Mouse (Mus musculus): ENCODE measurements around the gene Msrb3. TPM values are rescaled to one million over a fixed set of nuclear protein-coding genes. Genes with fewer than 3 reads are reported as not detected.

Msrb3 gene
- polyA plus RNA-seq, 1 experiment from 2014 or later, result 2.0 TPM

DNA sequence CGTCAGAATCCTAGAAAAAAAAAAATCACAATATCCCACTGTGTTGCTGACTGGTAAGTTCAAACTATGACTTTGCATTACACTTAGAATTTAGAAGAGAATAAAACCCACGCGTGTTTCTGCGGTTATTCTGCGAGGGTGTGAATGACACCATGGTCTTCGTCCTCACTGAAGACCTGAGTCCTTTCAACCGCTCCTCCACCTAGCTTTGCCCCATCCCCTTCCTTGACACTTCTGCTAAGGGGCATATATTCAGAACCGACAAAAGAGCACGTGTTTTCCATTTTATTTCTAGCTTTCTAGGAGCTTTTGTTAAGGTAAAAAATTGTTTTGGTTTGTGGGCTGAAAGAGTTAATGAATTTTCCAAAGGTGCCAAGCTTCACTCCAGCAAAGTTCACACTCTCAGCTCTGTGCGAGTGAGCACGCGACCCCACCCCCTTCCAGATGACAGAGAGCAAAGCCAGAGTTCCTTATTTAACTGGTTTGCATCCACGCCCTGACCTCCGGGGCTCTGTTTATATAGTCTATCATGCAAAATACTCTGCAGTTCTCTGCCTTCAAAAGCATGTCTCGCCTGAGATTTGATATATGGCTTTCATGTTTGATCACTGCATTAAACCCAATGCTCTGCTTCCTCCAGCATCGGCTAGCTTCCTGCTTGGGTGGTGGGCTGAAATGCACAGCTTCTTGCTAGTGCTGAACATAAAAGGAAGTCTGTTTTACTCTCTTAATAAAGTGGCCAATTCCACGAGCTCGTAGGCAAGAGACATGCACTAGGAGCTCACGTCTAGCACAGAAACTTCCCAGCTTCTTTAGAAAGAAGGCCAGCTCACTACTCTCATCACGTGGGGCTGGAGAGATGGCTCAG, 77.2 kb downstream of the Msrb3 start:
- no peaks in the 10 kb centered on the region for H3K9me3 ChIP-seq

DNA sequence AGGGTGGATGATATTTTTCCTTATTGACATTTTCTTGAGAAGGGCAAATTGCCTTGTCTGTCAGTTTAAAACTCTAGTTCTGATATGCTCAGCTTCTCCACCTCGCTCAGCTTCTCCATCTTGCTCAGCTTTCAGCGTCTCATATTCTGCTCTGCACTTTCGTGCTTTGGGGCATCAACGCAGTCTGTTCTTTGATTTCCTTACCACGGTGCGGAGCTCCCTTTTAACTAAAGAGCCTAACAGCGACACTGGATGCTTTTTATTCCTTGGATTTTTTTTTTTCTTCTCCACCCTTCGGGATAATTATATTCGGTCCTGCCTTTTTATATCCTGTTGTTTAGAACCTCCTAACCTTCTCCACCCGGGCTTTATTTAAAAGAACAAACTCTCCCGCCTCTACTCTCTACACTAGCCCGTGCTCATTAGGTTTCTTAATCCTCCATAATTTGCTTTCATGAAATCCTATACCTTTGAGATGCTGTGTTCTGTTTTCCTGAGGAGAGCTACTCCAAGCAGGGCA, 78.1 kb downstream of the Msrb3 start:
- H3K9ac ChIP-seq (replicated peaks), result no peak overlapping the region
- H3K4me2 ChIP-seq (replicated peaks), result 0 out of 2 replicates have a peak overlapping the region, but pooled peaks have one; percentile 6

More for the DNA sequence above, 77.2 kb downstream of the Msrb3 start:
- Histone ChIP-seq H3K27ac (no peak overlapping the region), H3K4me2 (replicated peaks) (no peak overlapping the region), H3K4me1 (replicated peaks) (peaks cover 16% of the 10 kb centered on the region), H3K27me3 (no peaks in the 10 kb centered on the region), H3K9ac (replicated peaks) (no peak overlapping the region), H3K4me3 (replicated peaks) (no peak overlapping the region), H3K36me3 (no peaks in the 10 kb centered on the region)
- WGBS, result 54% methylated on average over 20 of the region's 20 CpGs
- ATAC-seq, result no peak

DNA sequence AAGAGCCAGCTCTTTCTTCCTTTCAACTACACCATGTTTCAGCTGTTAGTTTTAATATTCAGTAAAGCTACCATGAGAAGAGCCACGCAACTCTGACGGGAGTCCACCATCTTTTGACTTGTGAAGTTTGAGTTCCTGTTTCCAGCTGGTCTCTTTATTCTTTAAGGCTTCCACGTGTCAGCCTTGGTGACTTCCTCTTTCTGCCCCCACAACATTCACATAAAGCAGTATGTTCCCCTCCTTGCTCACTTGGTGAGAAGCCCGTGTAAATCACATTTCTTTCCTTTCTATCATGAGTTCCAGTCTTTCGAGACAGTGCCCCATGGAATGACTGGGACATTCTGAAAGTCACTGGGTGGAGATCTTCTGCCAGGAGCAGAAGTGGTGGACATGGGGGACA, 83.6 kb downstream of the Msrb3 start:
- H3K9ac ChIP-seq (replicated peaks), result no peak overlapping the region
- 89% methylated on average over 5 of the region's 5 CpGs for WGBS
- no peak overlapping the region for H3K4me2 ChIP-seq (replicated peaks)
- H3K36me3 ChIP-seq, result no peaks in the 10 kb centered on the region
- no peak overlapping the region for H3K4me3 ChIP-seq (replicated peaks)
- no peak for ATAC-seq
- no peak overlapping the region for H3K27ac ChIP-seq
- H3K9me3 ChIP-seq, result no peaks in the 10 kb centered on the region
- H3K4me1 ChIP-seq (replicated peaks), result peaks cover 9% of the 10 kb centered on the region
- no peaks in the 10 kb centered on the region for H3K27me3 ChIP-seq

More for the DNA sequence above, 78.1 kb downstream of the Msrb3 start:
- Histone ChIP-seq H3K27ac (no peak overlapping the region), H3K27me3 (no peaks in the 10 kb centered on the region), H3K36me3 (no peaks in the 10 kb centered on the region), H3K4me3 (replicated peaks) (no peak overlapping the region), H3K9me3 (no peaks in the 10 kb centered on the region), H3K4me1 (replicated peaks) (peaks cover 16% of the 10 kb centered on the region)
- ATAC-seq, result no peak
- 18% methylated on average over 12 of the region's 12 CpGs for WGBS

DNA sequence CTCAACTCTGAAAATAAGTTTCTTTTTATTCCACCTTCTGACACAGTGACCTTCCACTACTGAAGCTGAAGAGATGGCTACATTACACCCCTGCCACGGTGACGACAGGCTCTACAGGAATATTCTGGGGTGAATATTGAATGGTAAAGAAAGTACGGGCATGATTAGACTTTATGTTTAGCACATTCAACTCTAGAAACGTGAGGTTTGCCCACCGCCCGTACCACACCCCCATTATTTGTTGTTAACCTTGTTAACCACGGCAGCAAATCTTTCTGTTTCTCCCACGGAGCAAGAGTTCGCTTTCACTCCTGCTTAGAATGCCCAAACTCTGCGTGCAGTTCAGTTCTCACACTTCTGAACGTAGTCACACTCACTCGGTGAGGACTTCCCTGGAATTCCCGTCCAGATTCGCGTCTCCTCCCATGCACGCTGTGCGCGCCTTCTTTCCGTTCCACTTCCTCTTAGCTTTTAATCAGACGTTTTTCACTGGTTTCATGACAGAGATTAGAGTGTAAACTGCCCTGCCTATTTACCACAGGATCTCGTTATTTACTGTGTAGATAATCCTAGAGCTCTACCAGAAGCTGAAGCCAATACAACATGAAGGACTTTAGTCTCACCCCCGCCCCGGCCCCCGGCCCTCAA, 87.0 kb downstream of the Msrb3 start:
- H3K36me3 ChIP-seq, result no peaks in the 10 kb centered on the region
- no peak overlapping the region for H3K4me3 ChIP-seq (replicated peaks)
- H3K4me2 ChIP-seq (replicated peaks), result no peak overlapping the region
- 65% methylated on average over 24 of the region's 24 CpGs for WGBS
- H3K27me3 ChIP-seq, result no peaks in the 10 kb centered on the region
- peaks cover 14% of the 10 kb centered on the region for H3K4me1 ChIP-seq (replicated peaks)
- H3K27ac ChIP-seq, result no peak overlapping the region
- no peak for ATAC-seq
- H3K9ac ChIP-seq (replicated peaks), result no peak overlapping the region
- H3K9me3 ChIP-seq, result no peaks in the 10 kb centered on the region

DNA sequence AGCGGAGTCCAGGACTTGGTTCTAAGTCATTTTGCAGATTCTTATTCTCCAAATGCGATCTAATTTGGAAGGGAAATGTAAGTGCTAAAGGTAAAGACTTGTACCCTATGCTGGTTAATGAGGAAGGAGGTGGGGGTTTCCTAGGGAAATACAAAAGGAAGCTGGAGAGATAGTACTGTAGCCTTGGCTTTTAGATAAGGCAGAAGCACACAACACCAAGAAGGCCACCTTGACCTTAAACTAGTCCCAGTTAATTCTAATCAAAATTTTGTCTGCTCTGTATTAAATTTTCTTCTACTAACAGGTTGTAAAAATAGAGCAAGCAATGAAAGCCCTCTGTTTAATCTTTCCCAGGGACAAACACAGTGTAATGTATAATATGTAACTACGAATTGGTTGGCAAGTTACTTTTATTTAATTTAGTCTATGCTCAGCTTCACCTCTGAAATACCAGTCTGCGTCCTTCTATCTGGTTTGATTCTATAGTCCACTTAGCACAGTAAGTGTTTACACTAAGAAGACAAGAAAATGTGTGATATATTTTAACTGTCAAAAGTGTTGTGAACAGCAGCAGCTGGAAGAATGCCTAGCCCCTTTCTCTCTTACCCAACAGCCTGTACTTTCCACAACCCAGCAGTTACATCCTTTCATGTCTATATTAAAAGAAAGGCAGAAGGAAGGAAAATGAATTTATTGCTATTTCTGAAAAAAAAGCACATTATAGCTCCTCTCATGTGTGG, 87.9 kb downstream of the Msrb3 start:
- Histone ChIP-seq H3K4me1 (replicated peaks) (peaks cover 14% of the 10 kb centered on the region), H3K36me3 (no peaks in the 10 kb centered on the region), H3K4me2 (replicated peaks) (no peak overlapping the region), H3K27me3 (no peaks in the 10 kb centered on the region), H3K4me3 (replicated peaks) (no peak overlapping the region), H3K27ac (no peak overlapping the region), H3K9me3 (no peaks in the 10 kb centered on the region), H3K9ac (replicated peaks) (no peak overlapping the region)
- 86% methylated on average over 4 of the region's 4 CpGs for WGBS
- no peak for ATAC-seq

DNA sequence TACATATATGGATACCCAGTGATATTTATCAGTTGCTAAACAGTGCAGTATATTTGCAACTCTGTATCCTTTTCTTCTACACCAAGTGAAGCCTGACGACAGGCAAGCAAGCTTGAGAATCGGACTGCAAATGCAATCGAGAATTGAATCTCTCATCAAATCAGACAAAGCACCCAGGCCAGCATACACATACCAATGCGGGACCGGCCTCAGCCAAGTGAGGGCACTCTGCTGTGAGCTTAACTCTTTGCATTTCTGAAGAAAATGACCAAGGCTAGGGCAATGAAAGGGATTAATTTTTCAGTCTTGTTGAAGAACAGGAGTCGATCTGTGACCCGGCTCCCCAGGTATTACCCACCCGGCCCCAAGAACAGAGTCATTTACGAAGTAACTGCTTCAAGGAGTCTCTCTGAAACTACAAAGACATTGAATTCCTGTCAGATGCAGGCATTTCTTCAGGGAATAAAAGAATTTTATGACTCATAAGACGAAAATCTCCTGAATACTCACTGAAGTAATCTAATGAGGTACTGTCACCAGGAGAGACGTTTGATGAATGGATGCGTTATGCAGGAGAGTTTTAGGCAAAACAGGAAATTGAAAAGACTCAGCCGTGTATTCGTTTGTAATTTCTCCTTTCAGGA, 88.7 kb downstream of the Msrb3 start:
- Histone ChIP-seq H3K36me3 (no peaks in the 10 kb centered on the region), H3K4me2 (replicated peaks) (no peak overlapping the region), H3K4me3 (replicated peaks) (no peak overlapping the region), H3K4me1 (replicated peaks) (peaks cover 14% of the 10 kb centered on the region), H3K9me3 (no peaks in the 10 kb centered on the region), H3K9ac (replicated peaks) (no peak overlapping the region), H3K27ac (no peak overlapping the region), H3K27me3 (no peaks in the 10 kb centered on the region)
- WGBS, result 46% methylated on average over 14 of the region's 14 CpGs
- no peak for ATAC-seq

DNA sequence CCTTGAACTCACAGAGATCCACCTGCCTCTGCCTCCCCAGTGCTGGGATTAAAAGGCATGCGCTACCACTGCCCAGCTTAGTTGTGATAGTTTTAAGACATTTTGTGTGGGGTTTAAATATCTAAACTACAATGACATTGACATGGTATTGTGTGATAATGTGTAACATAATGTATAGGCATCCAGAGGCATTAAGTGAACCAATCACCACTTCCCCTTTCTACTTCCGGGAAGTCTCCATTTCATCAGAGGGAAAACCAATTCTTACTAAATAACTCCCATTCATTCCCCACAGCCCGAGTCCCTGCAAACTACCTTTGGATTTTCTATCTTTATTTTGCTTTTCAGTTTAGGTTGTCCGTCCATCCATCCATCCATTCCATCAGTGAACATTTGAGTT, 90.7 kb downstream of the Msrb3 start:
- Histone ChIP-seq H3K4me1 (replicated peaks) (peaks cover 14% of the 10 kb centered on the region), H3K9me3 (no peaks in the 10 kb centered on the region), H3K27ac (no peak overlapping the region), H3K9ac (replicated peaks) (no peak overlapping the region), H3K36me3 (no peaks in the 10 kb centered on the region), H3K4me3 (replicated peaks) (no peak overlapping the region), H3K4me2 (replicated peaks) (no peak overlapping the region), H3K27me3 (no peaks in the 10 kb centered on the region)
- WGBS, result 96% methylated on average over 4 of the region's 4 CpGs
- no peak for ATAC-seq

DNA sequence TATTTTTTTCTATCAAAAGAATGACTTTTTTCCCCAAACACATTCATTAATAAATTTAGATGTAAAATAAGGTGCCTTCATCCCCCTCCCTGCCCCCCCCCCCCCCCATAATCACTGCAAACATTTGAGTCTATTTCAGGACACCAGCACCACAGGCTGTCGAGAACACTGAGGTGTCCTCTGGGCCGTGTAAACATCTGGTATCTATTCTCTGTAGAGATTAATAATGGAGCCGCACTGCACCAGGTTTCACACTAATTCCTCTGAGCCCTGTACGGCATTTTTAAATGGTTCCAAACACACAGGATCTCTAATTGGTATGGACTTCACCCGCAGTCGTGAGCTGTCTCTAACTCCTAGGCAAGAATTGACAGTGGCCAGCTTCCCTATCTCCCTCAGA, 97.8 kb downstream of the Msrb3 start:
- no peak overlapping the region for H3K27ac ChIP-seq
- no peaks in the 10 kb centered on the region for H3K27me3 ChIP-seq
- H3K36me3 ChIP-seq, result no peaks in the 10 kb centered on the region
- peaks cover 10% of the 10 kb centered on the region for H3K4me1 ChIP-seq (replicated peaks)
- no peak for ATAC-seq
- 0 out of 2 replicates have a peak overlapping the region, but pooled peaks have one; percentile 10 for H3K4me2 ChIP-seq (replicated peaks)
- H3K4me3 ChIP-seq (replicated peaks), result no peak overlapping the region
- H3K9me3 ChIP-seq, result no peaks in the 10 kb centered on the region
- no peak overlapping the region for H3K9ac ChIP-seq (replicated peaks)
- WGBS, result 40% methylated on average over 6 of the region's 6 CpGs

DNA sequence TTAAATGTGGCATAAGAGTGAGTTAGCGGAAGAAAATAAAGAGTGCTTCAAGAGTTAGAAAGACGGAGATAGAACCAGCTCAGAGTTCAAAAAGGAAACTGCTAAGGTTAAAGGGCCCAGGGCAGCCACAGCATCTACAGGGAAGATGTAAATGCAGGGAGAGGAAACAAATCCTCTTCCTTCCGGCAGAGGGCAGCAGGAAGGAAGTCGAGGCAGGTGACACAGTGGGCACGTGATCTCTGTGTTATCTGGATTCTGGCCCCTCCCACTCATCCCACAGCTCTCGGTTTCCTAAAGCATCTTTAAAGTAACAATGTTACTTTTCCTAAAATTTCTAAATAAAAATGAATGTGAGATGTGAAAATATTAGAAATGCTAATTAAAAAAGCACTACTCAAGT, 99.4 kb downstream of the Msrb3 start:
- no peaks in the 10 kb centered on the region for H3K36me3 ChIP-seq
- no peak for ATAC-seq
- no peaks in the 10 kb centered on the region for H3K9me3 ChIP-seq
- 81% methylated on average over 6 of the region's 6 CpGs for WGBS
- H3K27ac ChIP-seq, result no peak overlapping the region
- no peak overlapping the region for H3K4me3 ChIP-seq (replicated peaks)
- peaks cover 12% of the 10 kb centered on the region for H3K4me1 ChIP-seq (replicated peaks)
- H3K27me3 ChIP-seq, result no peaks in the 10 kb centered on the region
- H3K9ac ChIP-seq (replicated peaks), result no peak overlapping the region
- no peak overlapping the region for H3K4me2 ChIP-seq (replicated peaks)

DNA sequence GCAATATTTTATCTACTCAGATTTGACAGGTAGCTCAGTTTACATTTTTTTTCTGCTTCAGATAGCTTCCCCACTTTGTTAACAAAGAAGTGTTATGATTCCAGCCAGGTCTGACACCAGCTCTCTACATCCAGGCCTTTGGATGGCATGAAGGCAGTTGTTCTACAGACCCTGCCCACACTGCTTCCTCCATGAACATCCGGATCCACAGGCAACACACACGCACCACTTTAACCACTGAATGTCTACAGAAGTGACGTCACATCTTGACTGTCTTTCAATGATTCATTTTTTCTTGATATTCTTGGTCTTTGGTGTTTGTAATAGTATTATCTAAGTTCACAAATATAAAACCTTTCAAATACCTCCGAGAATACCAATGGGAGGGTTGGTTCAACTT, 102.2 kb downstream of the Msrb3 start:
- H3K4me1 ChIP-seq (replicated peaks), result peaks cover 13% of the 10 kb centered on the region
- no peak overlapping the region for H3K4me2 ChIP-seq (replicated peaks)
- WGBS, result 90% methylated on average over 4 of the region's 4 CpGs
- H3K27me3 ChIP-seq, result no peaks in the 10 kb centered on the region
- no peaks in the 10 kb centered on the region for H3K9me3 ChIP-seq
- no peaks in the 10 kb centered on the region for H3K36me3 ChIP-seq
- no peak overlapping the region for H3K4me3 ChIP-seq (replicated peaks)
- no peak overlapping the region for H3K9ac ChIP-seq (replicated peaks)
- H3K27ac ChIP-seq, result no peak overlapping the region
- ATAC-seq, result no peak

DNA sequence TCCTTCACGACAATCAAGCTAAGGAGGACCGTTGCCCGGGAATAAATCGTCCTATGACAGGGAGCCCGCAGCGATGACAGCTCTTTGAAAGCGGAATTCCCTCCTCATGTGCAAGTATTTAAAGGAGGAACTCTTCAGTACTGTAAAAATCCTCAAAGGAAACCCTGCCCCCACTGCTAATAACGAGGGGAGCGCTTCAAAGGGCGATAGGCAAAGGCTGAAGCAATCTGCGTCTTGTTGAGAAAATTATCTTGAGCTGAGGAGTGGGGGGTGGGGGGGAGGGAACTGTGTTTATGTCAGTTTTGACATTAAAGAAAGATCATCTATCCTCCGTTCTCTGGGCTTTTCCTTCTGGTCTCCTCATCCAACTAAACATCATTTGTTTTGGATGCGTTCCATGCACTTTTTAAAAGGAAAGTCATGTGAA, 104.5 kb downstream of the Msrb3 start:
- H3K4me1 ChIP-seq (replicated peaks), result peaks cover 6% of the 10 kb centered on the region; the same call in 1 of the 2 replicates
- no peak for ATAC-seq
- no peaks in the 10 kb centered on the region for H3K9me3 ChIP-seq
- H3K4me2 ChIP-seq (replicated peaks), result 0 out of 2 replicates have a peak overlapping the region, but pooled peaks have one; percentile 5
- no peaks in the 10 kb centered on the region for H3K36me3 ChIP-seq
- WGBS, result 57% methylated on average over 13 of the region's 13 CpGs
- H3K27ac ChIP-seq, result no peak overlapping the region
- no peaks in the 10 kb centered on the region for H3K27me3 ChIP-seq
- H3K4me3 ChIP-seq (replicated peaks), result no peak overlapping the region
- no peak overlapping the region for H3K9ac ChIP-seq (replicated peaks)

All from midbrain, embryonic 13.5 days (tissue).